Mouse (Mus musculus): ENCODE results near the gene Poc1a.
A peak's percentile ranks its signal among the peaks of the same experiment; 100 is the strongest.

Poc1a gene

DNA sequence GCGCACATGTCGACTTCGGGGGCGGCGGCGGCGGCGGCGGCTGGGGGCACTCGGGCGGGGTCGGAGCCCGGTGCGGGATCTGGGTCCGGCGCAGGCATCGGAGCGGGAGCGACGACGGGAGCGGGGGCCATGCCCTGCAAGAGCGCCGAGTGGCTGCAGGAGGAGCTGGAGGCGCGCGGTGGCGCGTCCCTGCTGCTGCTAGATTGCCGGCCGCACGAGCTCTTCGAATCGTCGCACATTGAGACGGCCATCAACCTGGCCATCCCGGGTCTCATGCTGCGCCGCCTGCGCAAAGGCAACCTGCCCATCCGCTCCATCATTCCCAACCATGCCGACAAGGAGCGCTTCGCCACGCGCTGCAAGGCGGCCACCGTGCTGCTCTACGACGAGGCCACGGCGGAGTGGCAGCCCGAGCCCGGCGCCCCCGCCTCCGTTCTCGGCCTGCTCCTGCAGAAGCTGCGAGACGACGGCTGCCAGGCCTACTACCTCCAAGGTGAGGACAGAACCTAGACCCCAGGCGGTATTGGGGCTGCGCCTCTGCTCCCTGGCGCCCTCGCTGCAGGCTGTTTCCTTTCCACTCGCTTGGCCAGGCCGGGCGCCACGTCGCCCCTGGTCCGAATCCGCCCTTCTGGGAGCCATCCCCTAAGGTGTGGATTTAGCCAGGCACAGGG, 88.1 kb downstream of the Poc1a start:
- DNase-seq: peak; percentile 72 to 86

DNA sequence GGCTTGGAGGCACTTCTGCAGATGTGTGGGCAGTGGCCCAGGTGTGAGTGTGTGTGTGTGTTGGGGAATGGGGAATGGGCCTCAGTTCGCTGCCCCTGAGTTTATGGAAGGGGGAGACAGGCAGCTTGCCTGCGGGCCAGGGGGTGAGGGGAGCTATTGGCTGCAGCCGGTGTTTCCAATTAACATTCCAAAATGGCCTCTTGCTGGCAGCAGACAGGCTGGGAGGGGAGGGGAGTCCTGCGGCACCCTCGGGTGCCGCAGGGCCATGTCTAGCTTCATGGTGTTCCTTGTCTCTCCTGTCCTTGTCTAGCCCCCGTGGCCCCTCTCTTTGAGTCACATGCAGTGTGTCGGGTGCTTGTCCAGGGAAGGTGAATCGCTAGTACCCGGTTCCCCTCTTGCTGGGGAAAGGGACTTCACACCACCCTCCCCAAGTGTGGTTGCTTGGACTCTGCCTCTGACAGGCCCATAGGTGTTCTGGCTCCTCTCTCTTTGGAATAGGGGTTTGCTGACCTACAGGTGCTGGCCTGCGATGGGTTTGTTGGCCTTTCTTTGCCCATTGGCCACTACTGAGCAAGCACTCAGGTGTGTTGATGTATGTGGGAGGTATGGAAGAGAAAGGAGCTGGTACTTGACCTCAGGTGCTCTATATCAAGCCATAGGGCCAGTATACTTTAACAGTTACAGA, 89.1 kb downstream of the Poc1a start:
- peak; percentile 61 to 74 for DNase-seq

DNA sequence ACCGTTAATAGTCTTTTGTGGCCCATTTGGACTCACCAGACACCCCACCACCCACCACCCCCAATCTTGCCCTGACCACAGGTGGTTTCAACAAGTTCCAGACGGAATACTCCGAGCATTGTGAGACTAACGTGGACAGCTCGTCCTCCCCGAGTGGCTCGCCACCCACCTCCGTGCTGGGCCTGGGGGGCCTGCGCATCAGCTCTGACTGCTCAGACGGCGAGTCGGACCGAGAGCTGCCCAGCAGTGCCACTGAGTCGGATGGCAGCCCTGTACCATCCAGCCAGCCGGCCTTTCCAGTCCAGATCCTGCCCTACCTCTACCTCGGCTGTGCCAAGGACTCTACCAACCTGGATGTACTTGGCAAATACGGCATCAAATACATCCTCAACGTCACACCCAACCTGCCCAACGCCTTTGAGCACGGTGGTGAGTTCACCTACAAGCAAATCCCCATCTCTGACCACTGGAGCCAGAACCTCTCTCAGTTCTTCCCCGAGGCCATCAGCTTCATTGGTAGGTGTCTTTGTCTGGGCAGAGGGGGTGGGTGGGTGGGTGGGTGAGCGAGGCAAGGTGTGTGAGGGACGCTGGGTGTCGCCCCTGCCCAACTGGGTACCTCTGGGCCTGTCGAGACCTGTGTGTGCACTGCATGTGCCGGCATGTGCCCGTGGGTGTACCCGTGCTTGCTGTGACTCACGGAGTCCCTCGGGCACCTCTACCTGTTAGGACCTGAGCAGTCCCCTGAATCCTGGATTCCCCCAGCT, 89.9 kb downstream of the Poc1a start:
- no peak for DNase-seq

DNA sequence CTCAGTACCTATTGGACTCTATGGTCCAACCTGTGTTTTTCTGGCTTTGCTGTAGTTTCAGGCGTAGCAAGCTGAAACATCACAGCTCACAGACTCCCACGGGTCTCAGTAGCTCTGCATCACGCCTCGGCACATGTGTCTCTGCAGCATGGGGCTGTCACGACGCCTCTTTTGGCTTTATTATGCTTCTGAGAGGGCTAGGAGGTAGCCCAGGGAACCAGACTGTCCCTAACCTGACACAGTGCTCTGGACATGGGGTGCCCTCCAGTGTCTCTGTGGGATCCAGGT, 90.5 kb downstream of the Poc1a start:
- no peak for DNase-seq

DNA sequence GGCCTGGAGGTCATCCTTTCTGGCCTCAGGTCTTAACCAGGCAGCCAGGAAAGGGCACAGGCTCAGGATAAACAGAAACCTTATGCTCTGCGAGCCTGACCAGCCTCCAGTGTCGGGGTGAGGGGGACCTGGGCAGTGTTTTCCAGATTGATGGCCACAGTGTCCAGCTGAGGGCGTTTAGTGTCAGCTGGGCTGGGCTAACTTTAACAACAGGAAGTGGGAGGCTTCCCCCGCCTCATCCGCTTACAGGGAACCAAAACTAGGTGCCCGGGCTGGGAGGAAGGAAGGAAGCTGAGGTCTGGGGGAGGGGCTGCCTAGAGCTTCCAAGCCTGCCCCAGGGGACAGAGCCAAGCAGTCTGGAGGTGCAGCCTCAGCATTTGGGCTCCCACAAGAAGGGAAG, 90.9 kb downstream of the Poc1a start:
- DNase-seq: peak; percentile 85 to 91

DNA sequence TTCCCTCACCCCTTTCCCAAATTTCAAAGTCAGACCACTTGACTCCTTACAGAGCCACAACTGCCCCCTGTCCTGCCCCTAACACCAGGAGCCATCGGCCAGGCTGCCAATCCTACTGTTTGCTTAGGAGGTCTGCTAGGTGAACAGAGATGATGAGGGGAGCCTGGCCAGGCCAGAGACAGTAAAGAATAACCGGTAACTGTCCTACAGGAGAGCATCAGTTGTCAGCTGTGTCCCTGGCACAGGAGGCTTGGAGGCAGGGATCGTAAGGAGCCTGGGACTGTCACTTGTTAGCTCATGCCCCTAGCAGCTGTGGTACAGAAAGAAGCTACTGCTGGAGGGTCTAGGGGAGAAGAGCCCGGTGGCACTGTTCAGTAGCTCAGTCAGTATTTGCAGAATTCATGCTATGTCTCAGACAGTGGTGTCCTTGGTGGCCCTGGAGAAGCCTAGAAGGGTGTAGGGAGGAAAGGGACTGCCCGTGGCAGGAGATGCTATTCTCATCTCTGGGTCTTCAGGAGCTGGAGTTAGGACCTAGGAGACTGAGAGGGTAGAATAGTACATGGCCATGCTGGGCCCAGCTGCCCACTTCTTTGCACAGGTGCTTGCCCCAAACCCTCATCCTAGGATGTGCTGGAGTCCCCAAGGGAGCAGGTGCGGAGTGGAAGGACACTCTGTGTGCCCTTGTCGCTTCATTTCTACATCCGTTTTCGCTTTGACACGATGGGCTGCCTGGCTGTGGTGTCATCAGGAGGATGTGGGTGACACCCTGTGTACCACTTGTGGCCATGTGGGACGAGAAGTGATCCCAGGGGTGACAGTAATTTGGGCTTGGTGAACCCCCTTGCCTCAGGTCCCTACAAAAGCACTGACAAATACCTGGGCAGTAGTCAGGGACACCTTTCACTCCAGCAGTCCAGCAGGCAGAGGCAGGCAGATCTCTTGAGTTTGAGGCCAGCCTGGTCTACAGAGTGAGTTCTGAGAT, 91.9 kb downstream of the Poc1a start:
- DNase-seq: no peak

DNA sequence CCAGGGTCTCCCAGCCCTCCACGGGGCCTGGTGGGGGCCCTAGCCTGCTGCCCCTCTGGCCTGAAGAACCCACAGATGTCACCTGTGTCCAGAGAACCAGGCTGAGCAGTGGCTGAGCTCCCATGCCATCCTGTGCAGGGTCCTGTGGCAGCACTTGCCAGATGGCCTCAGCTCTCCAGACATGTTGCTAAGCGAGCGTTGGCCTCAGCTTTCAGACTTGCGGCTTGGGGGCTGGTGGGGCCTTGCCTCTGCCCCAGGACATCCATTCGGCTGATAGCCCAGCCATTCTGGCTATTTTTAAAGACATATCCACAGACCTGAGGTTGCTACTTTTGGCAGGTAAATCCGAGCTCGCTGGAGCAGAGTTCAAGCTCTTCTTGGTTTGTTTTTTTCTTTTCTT, 93.1 kb downstream of the Poc1a start:
- DNase-seq: no peak

DNA sequence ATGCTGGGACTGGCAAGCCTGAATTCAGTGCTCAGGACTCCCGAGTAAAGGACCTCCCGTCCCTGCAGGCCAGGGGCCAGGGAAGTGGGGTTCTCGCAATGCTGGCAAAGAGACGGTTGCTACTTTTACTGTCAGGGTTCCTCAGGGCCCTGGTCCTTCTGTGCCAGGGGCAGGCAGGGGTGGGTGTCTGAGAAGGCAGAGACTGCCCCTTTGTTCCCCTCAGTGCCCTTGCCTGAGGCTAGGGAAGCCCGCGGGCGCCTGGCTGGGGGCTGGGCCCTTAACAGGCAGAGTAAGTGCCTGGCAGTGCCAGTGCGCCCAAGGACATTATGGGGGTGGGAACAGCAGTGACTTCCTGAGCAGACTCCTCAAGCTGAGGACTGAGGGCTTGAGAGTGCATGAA, 96.4 kb downstream of the Poc1a start:
- no peak for DNase-seq

DNA sequence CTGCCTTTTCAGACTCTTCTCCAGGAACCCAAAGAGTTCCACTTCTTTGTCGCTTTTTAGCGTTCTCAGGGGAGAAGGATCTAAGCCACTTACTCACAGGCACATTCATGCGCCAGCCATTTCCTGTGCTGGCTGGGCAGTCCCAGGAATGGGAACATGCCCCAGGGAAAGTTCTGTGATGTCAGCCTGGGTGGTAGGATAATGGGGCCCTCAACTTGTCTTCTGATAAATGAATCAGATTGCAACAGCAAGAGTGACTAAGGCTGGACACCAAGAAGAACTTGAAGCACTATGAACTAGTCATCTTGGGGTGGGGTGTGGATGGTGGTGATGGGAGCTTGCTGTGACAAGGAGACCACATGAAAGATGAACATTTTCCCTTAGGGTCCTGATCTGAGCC, 97.2 kb downstream of the Poc1a start:
- DNase-seq: no peak

DNA sequence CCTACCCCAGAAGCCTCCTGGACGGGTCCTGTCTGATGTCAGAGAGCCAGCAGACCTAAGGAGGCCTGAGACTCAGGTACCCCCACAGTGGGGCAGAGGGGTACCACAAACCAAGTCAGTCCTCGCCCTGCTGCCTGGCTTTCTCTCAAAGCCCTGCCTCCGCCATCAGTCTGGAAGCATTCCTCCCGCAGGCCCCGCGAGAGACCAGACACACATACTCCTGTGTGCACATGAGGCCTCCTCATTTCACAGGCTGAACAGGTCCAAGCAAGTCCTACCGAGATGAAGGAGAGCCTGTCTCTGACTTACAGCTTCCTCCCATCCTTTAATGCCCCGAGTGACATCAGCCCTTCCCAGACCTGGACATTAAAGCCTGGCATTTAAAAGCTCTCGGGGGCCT, 97.9 kb downstream of the Poc1a start:
- DNase-seq: no peak

DNA sequence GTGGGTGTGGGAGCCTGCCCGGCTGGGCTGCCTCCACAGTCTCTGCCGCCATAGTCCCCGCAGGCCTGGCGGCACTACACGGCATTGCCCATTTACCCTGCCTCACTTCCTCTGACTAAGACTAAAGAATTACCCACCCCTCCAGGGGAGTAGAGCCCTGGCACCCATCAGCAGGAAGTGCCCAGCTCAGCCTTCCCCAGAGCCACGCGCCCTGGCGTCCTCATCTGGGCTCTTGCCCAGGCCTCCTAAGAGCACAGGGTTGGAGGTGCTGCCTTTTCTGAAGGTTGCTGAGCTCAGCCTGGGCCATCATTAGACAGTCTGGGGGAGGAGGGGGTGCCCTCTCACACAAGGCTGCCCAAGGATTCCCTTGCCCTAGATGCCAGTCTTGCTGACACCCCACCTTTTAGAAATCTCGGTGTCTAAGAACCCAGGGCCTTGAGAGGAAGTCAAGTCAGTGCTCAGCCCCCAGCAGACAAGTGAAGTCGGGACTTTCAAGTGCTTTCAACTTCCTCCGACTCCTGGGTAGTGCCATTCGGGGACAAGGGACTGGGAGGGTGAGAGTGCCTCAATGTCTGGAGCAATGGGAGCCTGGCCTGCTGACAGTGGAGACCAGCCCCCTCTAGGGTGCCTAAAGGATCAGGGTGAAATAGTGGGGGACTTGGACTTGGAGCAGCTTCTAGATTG, 105.5 kb downstream of the Poc1a start:
- DNase-seq: peak in 1 of 2 experiments; percentile 30

DNA sequence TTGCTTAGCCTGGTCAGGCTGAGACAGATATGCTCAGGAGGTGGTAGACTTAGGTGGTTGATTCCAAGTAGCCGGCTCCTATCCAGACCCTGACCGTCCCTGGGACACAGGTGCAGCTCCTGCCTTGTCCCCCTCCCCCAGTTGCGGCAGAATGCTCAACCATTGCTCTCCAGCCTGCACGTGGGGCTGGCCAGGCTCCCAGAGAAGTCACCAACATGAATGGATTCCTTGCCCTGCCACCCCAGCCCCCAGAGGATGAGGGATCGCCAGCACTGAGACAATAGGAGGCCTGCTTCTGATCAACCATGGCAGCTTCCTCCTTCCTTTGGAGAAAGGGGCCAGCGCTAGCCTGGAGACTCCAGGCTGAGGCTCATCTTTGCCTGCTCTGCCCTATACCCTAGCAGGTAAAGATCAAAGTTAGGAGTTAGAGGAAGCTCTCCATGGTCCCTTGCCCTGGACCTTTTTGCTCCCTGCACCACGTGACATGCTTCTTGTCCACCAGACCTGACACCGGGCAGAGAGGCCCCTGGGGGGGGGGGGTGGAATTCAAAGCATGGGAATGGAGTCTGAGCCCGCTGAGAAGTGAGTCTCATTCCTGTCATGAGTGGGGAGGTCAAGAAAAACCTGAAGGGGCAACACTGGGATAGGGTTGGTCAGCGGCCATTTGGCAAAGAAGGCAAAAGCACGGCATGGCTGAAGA, 112.1 kb downstream of the Poc1a start:
- DNase-seq: no peak

DNA sequence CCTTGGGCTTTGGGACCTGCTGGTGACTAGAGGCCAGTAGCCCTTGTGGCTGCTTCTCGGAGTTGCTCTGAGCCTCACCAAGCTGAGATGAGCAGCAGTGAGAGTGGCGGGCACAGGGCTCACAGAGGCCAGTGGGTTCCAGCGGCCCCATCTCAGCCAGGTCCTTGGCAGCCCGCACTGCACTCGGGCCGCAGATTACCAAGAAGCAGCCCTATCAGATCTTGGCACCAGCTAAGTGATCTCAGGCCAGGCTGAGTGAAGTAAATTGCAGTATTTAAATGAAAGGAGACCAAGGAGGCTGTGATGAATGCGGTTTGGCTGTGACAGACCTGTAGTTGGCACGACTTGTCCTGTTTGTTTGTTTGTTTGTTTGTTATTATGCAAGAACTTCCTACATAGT, 112.7 kb downstream of the Poc1a start:
- DNase-seq: no peak

DNA sequence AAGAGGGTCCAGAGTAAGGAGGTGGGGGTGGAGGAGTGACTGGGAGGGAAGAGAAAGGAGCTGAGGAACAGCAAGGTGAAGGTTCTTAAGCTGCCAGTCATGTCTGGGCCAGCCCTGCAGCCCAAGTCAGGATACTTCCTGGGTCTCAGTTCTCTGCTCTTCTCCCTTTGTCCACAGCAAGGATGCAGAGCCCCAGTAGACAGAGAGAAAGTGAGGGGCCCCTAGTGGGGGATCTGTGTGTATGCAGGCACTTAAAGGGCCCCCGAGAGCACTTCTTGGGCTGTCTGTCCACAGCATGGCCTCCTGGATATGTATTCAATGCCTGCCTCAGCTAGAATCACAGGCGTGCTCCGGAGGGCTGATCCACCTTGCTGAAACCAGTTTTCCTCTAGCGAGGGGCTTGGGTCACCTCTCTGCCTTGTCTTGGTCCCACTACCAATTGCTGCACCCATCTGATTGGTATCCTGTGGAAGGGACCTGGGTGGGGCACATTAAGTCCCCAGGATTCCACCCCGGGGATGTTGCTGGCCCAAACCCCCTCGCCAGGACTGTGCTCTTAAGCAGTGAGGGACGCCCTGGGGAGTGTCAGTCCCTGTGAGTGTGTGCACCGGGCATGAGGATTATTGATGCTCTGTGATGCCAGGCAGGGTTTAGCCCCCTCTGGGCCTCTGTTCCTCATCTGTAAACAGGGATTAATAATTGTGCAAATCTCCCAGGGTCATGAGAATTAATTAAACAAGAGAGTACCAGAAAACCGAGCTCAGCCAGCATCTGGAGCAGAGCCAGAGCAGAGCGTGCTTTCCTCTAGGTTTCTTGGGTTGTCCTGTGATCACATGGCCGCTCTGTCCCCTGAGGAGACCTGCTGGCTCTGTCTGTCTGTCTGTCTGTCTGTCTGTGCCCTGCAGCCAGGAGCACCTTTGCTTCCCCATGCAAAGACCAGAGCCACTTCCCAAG, 114.1 kb downstream of the Poc1a start:
- peak; percentile 36 to 51 for DNase-seq

DNA sequence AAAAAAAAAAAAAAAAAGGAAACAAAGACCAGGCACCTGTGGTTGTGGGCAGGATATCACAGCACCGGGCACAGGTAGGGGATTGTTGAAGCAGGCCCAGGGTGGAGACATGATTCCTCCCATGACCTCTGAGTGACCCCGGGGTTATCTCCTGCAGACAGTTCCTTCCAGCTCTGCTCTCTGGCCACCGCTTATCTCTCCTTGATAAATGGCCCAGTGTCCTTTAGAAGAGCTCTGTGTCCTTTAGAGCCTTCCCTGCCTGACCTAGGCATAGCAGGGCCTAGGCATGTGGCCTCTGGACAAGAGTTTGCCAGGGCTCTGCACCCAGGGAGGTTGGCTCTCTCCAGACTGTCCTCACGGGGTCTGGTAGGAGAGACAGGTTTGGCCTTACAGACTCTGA, 116.9 kb downstream of the Poc1a start:
- DNase-seq: no peak

DNA sequence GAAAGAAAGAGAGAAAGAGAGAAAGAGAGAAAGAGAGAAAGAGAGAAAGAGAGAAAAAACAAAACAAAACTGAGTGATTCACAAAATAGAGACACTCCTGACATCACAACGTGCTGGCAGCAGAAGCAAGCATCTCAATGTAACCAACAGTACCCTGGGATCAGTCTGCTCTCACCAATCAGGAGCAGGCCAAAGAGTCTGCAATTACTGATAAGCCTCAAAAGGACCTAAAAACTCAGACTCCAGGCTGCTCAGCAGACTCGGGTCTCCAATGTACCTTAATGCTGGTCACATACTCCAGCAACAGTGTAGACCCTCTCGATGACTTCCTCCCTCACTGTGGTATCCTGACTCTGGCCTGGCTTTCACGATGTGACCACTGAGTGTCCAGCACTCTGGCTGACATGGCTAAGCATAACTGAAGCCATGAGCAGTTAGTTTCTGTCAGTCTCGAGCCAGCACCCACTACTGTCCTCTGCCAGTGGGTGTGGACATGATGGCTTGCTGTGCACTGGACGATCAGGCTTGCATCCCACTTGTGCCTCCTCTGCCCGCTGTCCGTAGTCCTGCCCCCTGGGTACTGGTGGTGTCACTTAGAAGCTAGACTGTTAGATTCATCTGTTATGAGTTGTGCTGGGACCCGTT, 117.9 kb downstream of the Poc1a start:
- DNase-seq: no peak

DNA sequence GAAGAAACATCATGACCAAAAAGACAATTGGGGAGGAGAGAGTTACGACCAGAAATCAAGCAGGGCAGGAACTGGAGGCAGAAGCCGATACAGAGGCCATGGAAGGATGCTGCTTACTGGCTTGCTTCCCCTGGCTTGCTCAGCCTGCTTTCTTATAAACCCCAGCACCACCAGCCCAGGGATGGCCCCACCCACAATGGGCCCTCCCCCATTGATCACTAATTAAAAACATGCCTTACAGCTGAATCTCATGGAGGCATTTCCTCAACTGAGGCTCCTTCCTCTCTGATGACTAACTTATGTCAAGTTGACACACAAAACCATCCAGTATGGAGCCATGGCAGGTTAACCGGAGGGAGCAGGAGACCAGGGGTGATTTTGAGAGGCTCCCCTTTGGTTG, 118.9 kb downstream of the Poc1a start:
- DNase-seq: no peak
